9 mouse cellular contexts compared by ENCODE assay signal in the genomic region with DNA sequence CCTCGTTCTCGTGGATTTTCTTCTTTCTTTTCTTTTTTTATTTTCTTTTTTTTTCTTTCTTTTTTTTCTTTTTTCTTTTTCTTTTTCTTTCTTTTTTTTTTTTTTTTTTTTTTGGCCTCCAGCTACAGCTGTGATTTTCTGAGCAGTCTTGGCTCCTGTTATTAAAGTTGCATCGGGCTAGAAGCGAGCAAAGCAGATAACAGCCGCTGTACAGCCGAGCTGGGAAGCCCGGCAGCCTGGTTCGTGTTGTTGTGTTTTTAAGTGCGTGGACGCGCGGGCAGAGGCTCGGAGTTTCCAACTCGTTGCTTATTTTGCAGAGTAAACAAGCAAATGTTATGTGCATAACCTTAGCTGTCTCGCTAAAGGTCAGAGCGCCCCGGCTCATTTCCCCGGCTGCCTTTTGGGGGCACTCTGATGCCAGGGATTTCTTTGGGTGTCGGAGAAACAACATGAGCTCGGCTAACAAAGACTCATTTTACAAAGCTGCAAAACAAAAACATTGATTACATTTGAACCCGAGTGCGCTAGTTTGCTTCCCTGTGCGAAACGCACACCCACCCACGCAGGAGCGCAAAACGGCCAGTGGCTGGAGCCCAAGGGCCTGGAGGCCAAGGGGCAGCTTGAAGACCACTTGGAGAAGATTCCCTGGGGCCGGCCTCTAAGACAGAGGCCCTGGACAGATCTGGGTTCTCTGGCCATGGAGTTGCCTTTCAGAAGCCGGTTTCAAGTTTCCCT.
A peak's percentile ranks its signal among the peaks of the same experiment; 100 is the strongest.
DNase-seq lines count a peak whose midpoint lies in the region; ATAC-seq and TF ChIP-seq lines count a peak whose summit lies in the region.
"Had no signal": no experiment of that assay in that cellular context is flagged by ENCODE, and none has a peak within 500 bp of the region (broad histone marks: within the 10 kb centered on the region; RNA-seq: fewer than 3 reads in every experiment).

No protein-coding gene starts in this region.

- peak; percentile 78; the same call in 1 of the 2 replicates for ATAC-seq in hindbrain, embryonic 15.5 days (ENCODE audit: low FRiP score, low read depth)
- ATAC-seq in lung, embryonic 16.5 days (ENCODE audit: low read depth) = peak; percentile 61

- intact Hi-C loops in gastrocnemius, adult 2 months (cut with DNase I) = no loop called here

- no peak overlapping the region for H3K27ac ChIP-seq in ES-Bruce4 (ENCODE audit: insufficient read depth, low read length)
- H3K27ac ChIP-seq in gastrocnemius, adult 2 months = peak overlapping the region; percentile 78
- H3K27ac ChIP-seq in hindbrain, embryonic 15.5 days (replicated peaks) = peak overlapping the region; percentile 86
- peak overlapping the region; percentile 80 for H3K27ac ChIP-seq in lung, embryonic 16.5 days (ENCODE audit: low read length)

- peak; percentile 16 for TF ChIP-seq CTCF in ES-Bruce4 (IDR thresholded peaks at IDR 0.05; ENCODE audit: low read depth, low read length)
- peak; percentile 59 for TF ChIP-seq CTCF in gastrocnemius, adult 2 months (IDR thresholded peaks at IDR 0.05)

- peak overlapping the region; percentile 62 for H3K4me2 ChIP-seq in hindbrain, embryonic 15.5 days
- H3K4me2 ChIP-seq in lung, embryonic 16.5 days (ENCODE audit: low read depth, low read length) = peak overlapping the region; percentile 70

- H3K9me3 ChIP-seq in ES-Bruce4 (replicated peaks; ENCODE audit: control insufficient read depth, insufficient read depth, low read length, poor library complexity, severe bottlenecking) = no peaks in the 10 kb centered on the region
- H3K9me3 ChIP-seq in hindbrain, embryonic 15.5 days = no peaks in the 10 kb centered on the region
- H3K9me3 ChIP-seq in lung, embryonic 16.5 days (ENCODE audit: control insufficient read depth, low read length) = no peaks in the 10 kb centered on the region

- 6% methylated on average over 29 of the region's 29 CpGs for WGBS in hindbrain, embryonic 15.5 days
- 5% methylated on average over 29 of the region's 29 CpGs for WGBS in lung, embryonic 16.5 days

- H3K9ac ChIP-seq in ES-Bruce4 (ENCODE audit: low read depth, poor library complexity, severe bottlenecking) = no peak overlapping the region
- peak overlapping the region; percentile 54 for H3K9ac ChIP-seq in hindbrain, embryonic 15.5 days
- peak overlapping the region; percentile 67 for H3K9ac ChIP-seq in lung, embryonic 16.5 days (ENCODE audit: low read length)

- TF ChIP-seq POLR2A in ES-Bruce4 (IDR thresholded peaks at IDR 0.05; ENCODE audit: insufficient read depth, low read length) = no peak

- peak; percentile 15 to 16 for DNase-seq in cerebellum, postnatal 36 days
- peak; percentile 64 for DNase-seq in gastrocnemius, adult 2 months
- DNase-seq in layer of hippocampus, postnatal 36 days = peak; percentile 68 to 73
- peak; percentile 28 for DNase-seq in retina, adult 2 months (ENCODE audit: low read depth, low spot score)
- no peak for DNase-seq in thymus, postnatal 10 days (ENCODE audit: low spot score in 2 of 2)

- H3K4me3 ChIP-seq in ES-Bruce4 (ENCODE audit: low read depth, low read length) = no peak overlapping the region; the same call in 1 of the 2 replicates
- H3K4me3 ChIP-seq in gastrocnemius, adult 2 months = peak overlapping the region; percentile 70
- H3K4me3 ChIP-seq in hindbrain, embryonic 15.5 days = peak overlapping the region; percentile 31
- peak overlapping the region; percentile 42 for H3K4me3 ChIP-seq in lung, embryonic 16.5 days (ENCODE audit: low read length)
- H3K4me3 ChIP-seq: erythroblast, embryonic 14.5 days had no signal

- no peaks in the 10 kb centered on the region for H3K36me3 ChIP-seq in ES-Bruce4 (ENCODE audit: control insufficient read depth, insufficient read depth, low read length, poor library complexity, severe bottlenecking)
- H3K36me3 ChIP-seq in hindbrain, embryonic 15.5 days = no peaks in the 10 kb centered on the region
- H3K36me3 ChIP-seq in lung, embryonic 16.5 days (ENCODE audit: control insufficient read depth, insufficient read depth, low read length) = no peaks in the 10 kb centered on the region

- TF ChIP-seq EP300 in ES-Bruce4 (IDR thresholded peaks at IDR 0.05; ENCODE audit: insufficient read depth, low read depth, low read length) = no peak

- no peaks in the 10 kb centered on the region for H3K4me1 ChIP-seq in ES-Bruce4 (ENCODE audit: control insufficient read depth, insufficient read depth, low read length)
- peaks cover 33% of the 10 kb centered on the region for H3K4me1 ChIP-seq in hindbrain, embryonic 15.5 days (replicated peaks)
- H3K4me1 ChIP-seq in lung, embryonic 16.5 days (replicated peaks; ENCODE audit: control insufficient read depth, insufficient read depth, low read length) = peaks cover 27% of the 10 kb centered on the region

- H3K27me3 ChIP-seq in ES-Bruce4 (ENCODE audit: control insufficient read depth, insufficient read depth, low read length, poor library complexity, severe bottlenecking) = no peaks in the 10 kb centered on the region
- H3K27me3 ChIP-seq in hindbrain, embryonic 15.5 days = 0 out of 2 replicates have a peak, but pooled peaks cover 2% of the 10 kb centered on the region
- H3K27me3 ChIP-seq in lung, embryonic 16.5 days (ENCODE audit: control insufficient read depth, insufficient read depth, low read depth, low read length) = peaks cover 2% of the 10 kb centered on the region; the same call in 1 of the 2 replicates

Comparison
In these comparisons a context has a peak if more than half of its experiments do, and no peak if none do; other contexts are left out.
1. DNase-seq: peak in cerebellum, postnatal 36 days (2 of 2), gastrocnemius, adult 2 months (single experiment), layer of hippocampus, postnatal 36 days (2 of 2) and retina, adult 2 months (single experiment); none in thymus, postnatal 10 days (0 of 2).